Mouse (Mus musculus): ENCODE data around the gene Chrna3.

- TF ChIP-seq CTCF (IDR thresholded peaks at IDR 0.05; ENCODE audit: low read depth, low read length) (no peak), GATA1 (IDR thresholded peaks at IDR 0.05; ENCODE audit: borderline replicate concordance, low read length) (no peak), GATA2 (IDR thresholded peaks at IDR 0.05; ENCODE audit: borderline replicate concordance, low read depth, low read length) (no peak)
Observed at GRCm38 (mm10) chr9:54981291-54982191, 44.8 kb downstream of the Chrna3 start.
